Mouse (Mus musculus) G1E (cell line): Measurements from ENCODE around the gene Xpc. TPM values are rescaled to one million over a fixed set of nuclear protein-coding genes. Genes with fewer than 3 reads are reported as not detected.

Source experiments
- ATAC-seq: 2 replicates; pipeline ENCODE4 v1.8.0; 2016; ENCODE audit warnings: mild to moderate bottlenecking; ENCODE audit not compliant: insufficient number of reproducible peaks, poor library complexity, low FRiP score, severe bottlenecking; ENCODE audit errors: extremely low read depth
- DNase-seq: peaks from one replicate; pipeline ENCODE4 v3.0.0; 2012; ENCODE audit warnings: low spot score
- H3K27me3 ChIP-seq: 2 replicates; pipeline ENCODE4 v1.6.1; 2012; ENCODE audit warnings: mild to moderate bottlenecking, low read length, inconsistent platforms; ENCODE audit not compliant: insufficient read depth
- H3K36me3 ChIP-seq: replicated peaks from 2 replicates; pipeline ENCODE3; 2012; ENCODE audit warnings: mild to moderate bottlenecking, inconsistent platforms
- H3K4me1 ChIP-seq: 2 replicates; pipeline ENCODE4 v1.6.1; 2012; ENCODE audit warnings: low read depth, low read length, inconsistent platforms, mixed read lengths; ENCODE audit not compliant: insufficient read depth
- H3K4me3 ChIP-seq: 2 replicates; pipeline ENCODE4 v1.5.1; 2012; ENCODE audit warnings: low read depth, mild to moderate bottlenecking, inconsistent platforms, low read length, moderate library complexity, mixed read lengths
- H3K9me3 ChIP-seq: replicated peaks from 2 replicates; pipeline ENCODE4 v1.6.1; 2012; ENCODE audit warnings: inconsistent platforms
- CTCF ChIP-seq: IDR thresholded peaks from 2 replicates; pipeline ENCODE4 v1.5.1; 2012; ENCODE audit warnings: low read depth, low read length, inconsistent platforms, mixed read lengths
- GATA1 ChIP-seq: IDR thresholded peaks from 2 replicates; pipeline ENCODE4 v1.6.1; 2012; ENCODE audit warnings: borderline replicate concordance, low read length, inconsistent platforms, mixed read lengths
- GATA2 ChIP-seq: IDR thresholded peaks from 2 replicates; pipeline ENCODE4 v1.6.1; 2012; ENCODE audit warnings: low read depth, low read length, inconsistent platforms, borderline replicate concordance
- POLR2AphosphoS5 ChIP-seq: IDR thresholded peaks from 2 replicates; pipeline ENCODE4 v1.6.1; 2012; ENCODE audit warnings: low read depth, low read length, inconsistent platforms; ENCODE audit not compliant: insufficient replicate concordance
- TAL1 ChIP-seq: conservative IDR thresholded peaks from 2 replicates; pipeline ENCODE4 v1.6.1; 2012; ENCODE audit warnings: low read depth, low read length, inconsistent platforms, mixed read lengths
- polyA plus RNA-seq: library from polyadenylated mRNA; stranded (reverse); fragments of >175 nt; gene quantifications from 2 replicates; pipeline ENCODE4 v1.2.3, GENCODE M21; 2012
- total RNA-seq, 2 experiments: library from RNA; stranded (forward) in 1 of 2; stranded (reverse) in 1 of 2; fragments of 200-1000 nt in 1 of 2; fragments of >200 nt in 1 of 2; fragmentation: Nextera tagmentation in 1 of 2; gene quantifications; 2 replicates each; pipeline ENCODE4 v1.2.3; 2014 to 2017

Xpc gene
- total and polyA plus RNA-seq, 3 experiments: 5.8 to 16.6 (median 7.9) TPM

DNA sequence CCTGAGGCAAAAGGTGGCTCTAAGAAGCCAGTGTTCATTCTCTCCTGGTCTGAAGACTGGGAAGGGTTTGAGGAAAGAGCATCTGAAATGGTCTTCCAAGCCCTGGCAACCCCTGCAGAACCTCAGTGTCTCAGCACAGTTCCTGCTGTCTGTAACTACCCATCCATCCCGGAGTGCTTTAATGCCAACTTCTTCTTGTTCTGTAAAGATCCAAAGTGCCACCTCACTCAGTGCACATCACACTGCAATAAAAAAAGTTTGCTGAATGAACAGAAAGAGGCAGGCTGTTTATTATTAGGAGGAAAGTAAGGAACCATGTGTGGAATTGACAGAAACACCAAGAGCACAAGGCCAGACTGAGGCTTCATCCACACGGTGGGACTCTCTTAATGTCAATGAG, 45.0 kb downstream of the Xpc start:
- H3K9me3 ChIP-seq: no peaks in the 10 kb centered on the region
- ATAC-seq: no peak
- DNase-seq: no peak
- H3K27me3 ChIP-seq: no peaks in the 10 kb centered on the region
- TF ChIP-seq GATA1 (no peak), TAL1 (no peak), GATA2 (no peak), POLR2AphosphoS5 (no peak), CTCF (no peak)
- peaks cover 70% of the 10 kb centered on the region for H3K36me3 ChIP-seq
- no peak overlapping the region; the same call in 1 of the 2 replicates for H3K4me3 ChIP-seq
- peaks cover 68% of the 10 kb centered on the region for H3K4me1 ChIP-seq

GRCm38 (mm10) chr6:91467106-91467505, 48.6 kb downstream of the Xpc start:
- ATAC-seq: no peak
- H3K4me3 ChIP-seq: no peak overlapping the region
- peaks cover 93% of the 10 kb centered on the region for H3K36me3 ChIP-seq

GRCm38 (mm10) chr6:91465756-91466155, 49.9 kb downstream of the Xpc start:
- ATAC-seq: no peak
- no peak overlapping the region for H3K4me3 ChIP-seq
- peaks cover 33% of the 10 kb centered on the region for H3K4me1 ChIP-seq
- no peak for DNase-seq
- no peaks in the 10 kb centered on the region for H3K27me3 ChIP-seq
- no peak for TF ChIP-seq GATA1
- TF ChIP-seq CTCF: no peak
- TF ChIP-seq POLR2AphosphoS5: no peak
- no peak for TF ChIP-seq TAL1
- no peak for TF ChIP-seq GATA2
- H3K9me3 ChIP-seq: no peaks in the 10 kb centered on the region
- H3K36me3 ChIP-seq: peaks cover 88% of the 10 kb centered on the region

More at GRCm38 (mm10) chr6:91467106-91467505, 48.6 kb downstream of the Xpc start:
- Histone ChIP-seq H3K27me3 (no peaks in the 10 kb centered on the region), H3K9me3 (no peaks in the 10 kb centered on the region), H3K4me1 (peaks cover 43% of the 10 kb centered on the region)
- DNase-seq: no peak
- TF ChIP-seq POLR2AphosphoS5 (no peak), GATA2 (no peak), GATA1 (no peak), TAL1 (no peak), CTCF (no peak)

- peaks cover 25% of the 10 kb centered on the region for H3K36me3 ChIP-seq
- H3K27me3 ChIP-seq: peaks cover 6% of the 10 kb centered on the region; the same call in 1 of the 2 replicates
- H3K9me3 ChIP-seq: no peaks in the 10 kb centered on the region
- no peaks in the 10 kb centered on the region for H3K4me1 ChIP-seq
- H3K4me3 ChIP-seq: no peak overlapping the region
- TF ChIP-seq CTCF (no peak), TAL1 (no peak), POLR2AphosphoS5 (no peak), GATA1 (no peak), GATA2 (no peak)
- ATAC-seq (no peak), DNase-seq (no peak)
Observed at GRCm38 (mm10) chr6:91459471-91459870, 56.2 kb downstream of the Xpc start.

DNA sequence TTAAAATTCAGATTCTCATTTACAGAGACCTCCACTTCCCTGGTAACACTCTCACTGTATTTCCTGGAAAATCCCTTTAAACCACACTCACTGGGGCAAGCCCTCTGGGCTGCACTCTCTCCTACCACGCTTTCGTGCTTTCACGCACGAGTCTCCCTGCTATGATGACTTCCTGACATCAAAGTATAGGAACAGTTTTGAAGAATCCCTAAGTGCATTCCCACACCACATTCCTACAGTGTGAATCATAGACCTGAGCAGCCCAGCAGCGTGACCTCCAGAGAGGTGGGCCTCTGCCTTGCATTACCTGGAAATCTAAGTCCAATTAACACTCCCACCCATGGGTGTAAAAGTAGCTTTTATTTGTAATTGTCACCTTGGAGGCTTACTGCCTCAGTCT, 61.1 kb downstream of the Xpc start:
- H3K36me3 ChIP-seq: no peaks in the 10 kb centered on the region
- no peaks in the 10 kb centered on the region for H3K4me1 ChIP-seq
- DNase-seq (no peak), ATAC-seq (no peak)
- H3K27me3 ChIP-seq: peaks cover 28% of the 10 kb centered on the region
- H3K4me3 ChIP-seq: no peak overlapping the region
- TF ChIP-seq GATA1: no peak
- no peak for TF ChIP-seq POLR2AphosphoS5
- TF ChIP-seq TAL1: no peak
- TF ChIP-seq GATA2: no peak
- no peak for TF ChIP-seq CTCF
- H3K9me3 ChIP-seq: no peaks in the 10 kb centered on the region

GRCm38 (mm10) chr6:91452056-91452455, 63.6 kb downstream of the Xpc start:
- Histone ChIP-seq H3K4me1 (no peaks in the 10 kb centered on the region), H3K36me3 (no peaks in the 10 kb centered on the region), H3K27me3 (peaks cover 28% of the 10 kb centered on the region), H3K9me3 (no peaks in the 10 kb centered on the region), H3K4me3 (no peak overlapping the region)
- ATAC-seq (no peak), DNase-seq (no peak)
- TF ChIP-seq GATA2: no peak
- no peak for TF ChIP-seq POLR2AphosphoS5
- no peak for TF ChIP-seq GATA1
- TF ChIP-seq CTCF: no peak
- TF ChIP-seq TAL1: no peak
